Mouse (Mus musculus) urinary bladder, postnatal 36 days (tissue): ENCODE measurements around the gene Nmrk2.
"Not testable (repeated sequence)": the region's sequence is repeated elsewhere in the genome, so short reads cannot be mapped to it uniquely, and the experiment has no call there.

Experiments
- DNase-seq, 2 experiments: peaks; one replicate each; pipeline ENCODE4 v3.0.0; 2022; ENCODE audit warnings: low spot score in 2 of 2, mixed read lengths in 1 of 2

Gene Nmrk2

GRCm38 (mm10) chr10:81184765-81185164 is 17.1 kb downstream of the Nmrk2 start:
- no peak for DNase-seq

- DNase-seq: no peak
Measured at GRCm38 (mm10) chr10:81183805-81184204, 18.0 kb downstream of the Nmrk2 start, which contains the start of gene 4930442H23Rik. Gene 4930442H23Rik (minus strand): TSS chr10:81183849.

- DNase-seq: peak; percentile 93 to 94
Measured at GRCm38 (mm10) chr10:81182336-81183333, 19.2 kb downstream of the Nmrk2 start, which contains the start of gene Dapk3. Gene Dapk3 (plus strand): TSS chr10:81183005.

- not testable (repeated sequence) for DNase-seq
Measured at GRCm38 (mm10) chr10:81181860-81182259, 20.0 kb downstream of the Nmrk2 start.

- DNase-seq: no peak
Measured at GRCm38 (mm10) chr10:81180946-81181345, 20.9 kb downstream of the Nmrk2 start.

- DNase-seq: no peak
Measured at GRCm38 (mm10) chr10:81179451-81180342, 22.2 kb downstream of the Nmrk2 start.

GRCm38 (mm10) chr10:81178927-81179326 is 22.9 kb downstream of the Nmrk2 start:
- DNase-seq: no peak

- DNase-seq: no peak
Measured at GRCm38 (mm10) chr10:81177958-81178712, 23.7 kb downstream of the Nmrk2 start.

- DNase-seq: no peak
Measured at GRCm38 (mm10) chr10:81177491-81177925, 24.3 kb downstream of the Nmrk2 start.

GRCm38 (mm10) chr10:81176466-81177271 is 25.2 kb downstream of the Nmrk2 start, which contains the start of gene Eef2:
Gene Eef2 (plus strand): TSS chr10:81176631.
- DNase-seq: peak; percentile 98 to 99

GRCm38 (mm10) chr10:81175936-81176465 is 25.9 kb downstream of the Nmrk2 start:
- DNase-seq: peak in 1 of 2 experiments; percentile 57

- not testable (repeated sequence) for DNase-seq
Measured at GRCm38 (mm10) chr10:81175345-81175701, 26.5 kb downstream of the Nmrk2 start.

GRCm38 (mm10) chr10:81174617-81175344 is 27.1 kb downstream of the Nmrk2 start:
- DNase-seq: peak; percentile 82 to 88

GRCm38 (mm10) chr10:81173132-81173531 is 28.7 kb downstream of the Nmrk2 start:
- DNase-seq: peak in 1 of 2 experiments; percentile 79

- not testable (repeated sequence) for DNase-seq
Measured at GRCm38 (mm10) chr10:81169411-81169900, 32.4 kb downstream of the Nmrk2 start.

GRCm38 (mm10) chr10:81168521-81169244 is 33.2 kb downstream of the Nmrk2 start:
- peak; percentile 79 to 88 for DNase-seq

- no peak for DNase-seq
Measured at GRCm38 (mm10) chr10:81168087-81168431, 33.8 kb downstream of the Nmrk2 start.
